Mouse (Mus musculus): Measurements from ENCODE around the gene Sltm.
A peak's percentile ranks its signal among the peaks of the same experiment; 100 is the strongest.
"Not testable (repeated sequence)": the region's sequence is repeated elsewhere in the genome, so short reads cannot be mapped to it uniquely, and the experiment has no call there.

Gene Sltm

DNA sequence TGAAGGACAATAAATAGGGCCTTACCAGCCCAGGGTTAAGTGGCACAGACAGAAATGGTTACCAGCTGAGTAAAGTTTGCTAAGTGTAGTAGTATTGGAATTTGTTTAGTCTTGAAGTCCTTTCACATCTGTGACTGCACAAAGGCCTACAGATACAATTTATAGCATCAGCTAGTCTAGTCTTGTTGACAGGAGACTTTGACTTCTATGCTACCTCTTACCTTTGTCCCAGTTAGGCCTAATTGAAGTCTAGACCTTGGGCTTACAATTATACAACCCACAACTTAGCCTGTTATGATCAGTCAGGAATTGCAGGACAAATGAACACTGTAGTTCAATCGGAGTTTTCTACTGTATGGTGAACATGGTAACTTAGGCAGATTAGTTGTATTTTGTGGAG, 9.0 kb downstream of the Sltm start:
- no peak for DNase-seq (ENCODE audit: low read depth, low spot score)

DNA sequence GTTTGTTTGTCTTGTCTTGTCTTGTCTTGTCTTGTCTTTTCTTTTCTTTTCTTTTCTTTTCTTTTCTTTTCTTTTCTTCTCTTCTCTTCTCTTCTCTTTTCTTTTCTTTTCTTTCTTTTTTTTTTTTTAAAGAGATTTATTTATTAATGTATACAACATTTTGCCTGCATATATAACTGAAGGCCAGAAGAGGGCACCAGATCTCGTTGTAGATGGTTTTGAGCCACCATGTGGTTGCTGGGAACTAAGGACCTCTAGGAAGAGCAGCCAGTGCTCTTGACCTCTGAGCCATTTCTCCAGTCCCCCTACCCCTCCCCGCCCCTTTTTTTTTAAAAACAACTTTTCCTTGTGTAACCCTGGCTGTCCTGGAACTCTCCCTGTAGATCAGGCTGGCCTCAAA, 9.7 kb downstream of the Sltm start:
- DNase-seq (ENCODE audit: low read depth, low spot score) = not testable (repeated sequence)

DNA sequence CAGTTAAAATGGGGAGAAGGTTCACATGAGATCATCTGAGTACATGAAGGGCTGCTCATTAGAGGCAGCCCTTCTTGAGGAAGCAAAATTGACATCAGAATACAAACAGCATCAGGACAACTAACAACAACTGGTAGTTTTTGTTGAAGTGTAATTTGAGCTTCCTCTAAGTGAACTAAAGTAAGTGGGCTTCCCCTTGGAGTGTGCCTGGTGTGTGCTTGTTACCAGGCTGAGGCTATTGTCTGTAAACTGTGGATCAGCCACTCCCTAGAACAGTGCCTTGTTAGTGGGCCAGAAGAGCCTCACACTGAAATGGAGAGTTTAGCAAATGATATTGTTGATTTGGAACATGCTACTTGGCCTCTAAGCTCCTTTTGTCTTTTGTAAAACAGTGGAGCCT, 12.9 kb downstream of the Sltm start:
- DNase-seq (ENCODE audit: low read depth, low spot score) = no peak

DNA sequence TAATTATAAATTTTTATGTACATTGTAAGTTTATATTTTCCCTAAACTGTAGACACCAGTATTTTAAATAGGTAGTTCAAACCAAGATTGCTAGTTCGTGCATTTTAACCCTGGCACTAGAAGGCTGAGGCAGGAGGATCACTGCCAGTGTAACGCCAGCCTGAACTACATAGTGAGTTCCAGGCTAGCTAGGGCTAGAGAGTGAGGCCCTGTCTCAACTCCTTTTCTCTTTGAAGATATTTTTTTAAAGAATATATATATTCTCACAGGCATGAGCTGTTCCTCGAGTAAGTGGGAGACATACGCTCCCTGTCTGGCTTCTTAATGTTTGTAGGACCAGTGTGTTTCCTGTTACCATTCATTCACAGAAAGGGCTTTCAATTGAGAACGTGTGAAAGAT, 14.2 kb downstream of the Sltm start:
- DNase-seq (ENCODE audit: low read depth, low spot score) = no peak

DNA sequence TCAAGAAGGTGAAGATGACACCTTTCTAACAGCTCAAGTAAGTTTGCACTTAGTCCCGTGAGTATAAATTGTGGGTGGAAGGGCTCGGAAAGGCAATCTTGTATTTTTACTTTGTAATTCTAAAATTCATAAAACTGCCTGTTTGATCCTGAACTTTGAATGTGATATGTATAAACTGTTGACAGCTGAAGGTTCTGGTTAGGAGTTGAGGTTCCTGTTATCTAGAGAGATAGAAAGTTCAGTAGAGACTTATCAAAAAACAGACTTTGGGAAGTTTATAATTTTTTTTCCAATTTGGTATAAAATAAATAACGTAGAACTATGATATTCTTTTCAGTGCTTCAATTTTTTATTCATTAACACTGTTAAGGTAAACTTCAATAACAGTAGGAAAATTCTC, 20.3 kb downstream of the Sltm start:
- DNase-seq (ENCODE audit: low read depth, low spot score) = no peak

DNA sequence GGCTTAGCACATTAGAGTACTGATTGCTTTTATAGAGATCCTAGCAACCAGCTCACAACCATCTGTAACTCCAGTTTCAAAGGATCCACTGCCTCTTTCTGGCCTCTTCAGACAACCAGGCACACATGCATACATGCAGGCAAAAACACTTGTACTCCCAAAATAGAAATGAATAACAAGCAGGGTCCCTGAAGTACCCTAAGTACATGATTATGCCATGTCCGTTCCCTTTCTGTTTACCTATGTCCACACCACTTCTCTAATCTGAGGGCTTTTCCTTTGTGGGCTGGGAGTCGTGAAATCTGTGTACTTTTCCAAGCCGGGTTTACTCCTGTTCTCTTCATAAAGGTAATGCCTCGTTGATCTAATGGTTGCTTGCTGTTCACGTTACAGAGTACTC, 25.1 kb downstream of the Sltm start:
- DNase-seq (ENCODE audit: low read depth, low spot score) = no peak

DNA sequence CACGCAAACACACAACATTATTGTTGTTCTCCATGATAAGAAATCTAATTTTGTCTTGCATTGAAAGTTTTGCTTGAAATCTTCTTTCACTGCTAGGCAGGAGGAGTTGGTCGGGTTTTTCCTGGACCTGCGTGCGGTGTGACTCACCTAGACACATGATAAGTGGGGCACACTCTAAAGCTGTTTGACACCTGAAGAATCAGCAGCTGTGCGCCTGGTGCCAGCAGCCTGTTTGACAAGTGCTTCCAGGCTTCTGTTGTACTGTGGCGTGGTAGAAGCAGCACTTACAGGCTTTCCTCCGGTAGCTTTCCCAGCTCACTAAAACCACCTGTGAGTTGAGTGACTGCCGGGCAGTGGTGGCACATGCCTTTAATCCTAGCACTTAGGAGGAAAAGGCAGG, 27.8 kb downstream of the Sltm start:
- DNase-seq (ENCODE audit: low read depth, low spot score) = no peak

DNA sequence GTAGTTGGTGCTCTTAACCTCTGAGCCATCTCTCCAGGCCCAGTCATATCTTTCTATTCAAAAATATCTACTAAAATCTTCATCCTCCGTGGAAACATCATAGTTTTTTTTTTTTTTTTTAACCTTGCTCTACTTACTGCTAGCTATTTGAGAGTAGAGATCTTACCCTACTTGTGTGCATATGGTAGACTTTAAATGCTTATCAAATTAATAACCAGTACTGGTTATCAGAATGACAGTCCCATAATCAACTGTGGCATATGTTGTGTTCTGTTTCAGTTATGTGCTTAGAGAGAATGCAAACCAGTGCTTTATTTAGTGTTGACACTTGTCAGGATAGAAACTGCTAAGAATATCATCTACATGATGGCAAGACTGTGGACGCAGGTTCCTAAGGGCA, 35.6 kb downstream of the Sltm start:
- DNase-seq (ENCODE audit: low read depth, low spot score) = no peak

DNA sequence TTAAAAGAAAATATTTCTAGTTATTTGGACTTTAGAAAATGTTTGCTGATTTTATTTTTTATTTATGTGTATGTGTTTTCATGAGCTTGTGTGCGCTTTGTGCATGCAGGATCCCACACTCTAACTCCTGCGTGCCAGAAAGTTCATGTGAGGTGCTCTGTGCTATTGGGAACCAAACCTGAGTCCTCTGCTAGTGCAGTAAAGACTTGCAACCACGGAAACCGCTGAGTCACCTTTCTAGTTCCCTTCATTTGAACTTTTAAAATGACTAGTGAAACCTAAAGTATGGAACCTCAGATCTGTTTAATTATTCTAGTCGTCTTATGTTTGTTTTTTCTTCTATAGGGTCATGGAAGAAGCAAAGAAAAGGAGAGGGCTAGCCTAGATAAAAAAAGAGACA, 38.4 kb downstream of the Sltm start:
- DNase-seq (ENCODE audit: low read depth, low spot score) = peak; percentile 16

DNA sequence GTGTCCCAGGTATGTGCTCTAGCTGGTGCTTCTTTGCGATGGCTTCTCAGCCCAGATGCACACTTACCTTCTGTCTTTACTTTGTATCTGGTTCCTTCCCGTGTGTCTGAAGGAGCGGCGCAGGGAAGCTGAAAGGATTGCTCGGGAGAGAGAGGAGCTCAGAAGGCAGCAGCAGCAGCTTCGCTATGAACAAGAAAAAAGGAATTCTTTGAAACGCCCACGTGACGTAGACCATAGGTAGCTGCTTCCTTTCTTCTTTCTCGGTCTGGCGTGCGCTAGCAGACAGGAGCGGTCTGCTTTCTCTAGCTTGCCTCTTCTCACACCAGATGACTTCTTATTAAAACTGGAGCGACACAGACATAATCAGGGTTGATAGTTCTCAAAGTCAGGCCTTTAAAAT, 42.1 kb downstream of the Sltm start:
- no peak for DNase-seq (ENCODE audit: low read depth, low spot score)

DNA sequence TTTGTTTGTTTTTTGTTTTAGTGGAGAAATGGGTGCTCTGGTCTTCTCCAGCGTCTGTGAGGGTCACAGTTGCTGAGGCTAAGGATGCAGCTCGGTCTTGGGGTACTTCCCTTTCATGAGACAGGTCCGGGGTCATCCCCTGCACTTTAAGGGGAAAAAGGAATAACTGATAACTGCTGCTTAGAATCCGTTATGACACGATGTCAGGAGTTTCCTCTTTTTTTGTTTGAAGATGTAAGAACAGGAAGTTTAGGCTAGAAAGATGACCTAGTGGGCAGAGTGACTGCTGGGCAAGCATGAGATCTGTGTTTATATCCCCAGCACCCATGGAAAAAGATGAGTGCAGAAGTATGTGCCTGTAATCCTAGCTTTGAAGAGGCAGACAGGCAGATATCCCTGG, 42.6 kb downstream of the Sltm start:
- no peak for DNase-seq (ENCODE audit: low read depth, low spot score)

DNA sequence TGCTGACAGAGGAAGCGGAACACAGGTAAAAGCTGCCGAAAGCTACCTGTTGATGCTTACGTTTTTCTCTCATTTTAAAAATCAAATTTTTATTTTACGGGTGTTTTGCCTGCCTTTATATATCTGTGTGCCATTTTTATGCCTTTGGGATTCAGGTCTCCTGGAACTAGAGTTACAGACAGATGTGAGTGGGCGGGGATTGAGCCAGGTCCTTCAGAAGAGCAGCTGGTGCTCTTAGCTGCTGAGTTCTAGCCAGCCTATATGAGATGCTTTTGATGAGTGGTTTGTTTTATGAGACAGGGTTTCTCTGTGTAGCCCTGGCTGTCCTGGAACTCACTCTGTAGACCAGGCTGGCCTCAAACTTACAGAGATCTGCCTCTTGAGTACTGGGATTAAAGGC, 44.6 kb downstream of the Sltm start:
- no peak for DNase-seq (ENCODE audit: low read depth, low spot score)

DNA sequence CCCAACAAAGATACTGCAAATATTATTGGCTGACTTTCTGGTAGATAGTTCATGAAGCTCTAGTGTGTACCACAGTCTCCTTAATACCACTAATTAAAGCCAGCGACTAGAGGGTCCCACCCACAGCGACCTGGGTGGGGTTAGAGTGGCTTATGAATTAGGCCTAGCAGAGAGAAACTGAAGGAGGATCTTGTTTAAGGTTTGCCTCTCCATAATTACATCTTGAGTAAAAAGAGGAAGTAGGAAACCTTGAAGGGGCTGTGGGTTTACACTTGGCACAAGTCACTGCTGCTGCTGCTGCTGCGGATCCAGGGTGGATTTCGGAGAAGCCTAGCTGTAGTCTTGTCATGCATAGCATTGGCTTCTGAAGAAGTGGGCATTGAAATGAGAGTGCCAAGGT, 48.2 kb downstream of the Sltm start:
- no peak for DNase-seq (ENCODE audit: low read depth, low spot score)

DNA sequence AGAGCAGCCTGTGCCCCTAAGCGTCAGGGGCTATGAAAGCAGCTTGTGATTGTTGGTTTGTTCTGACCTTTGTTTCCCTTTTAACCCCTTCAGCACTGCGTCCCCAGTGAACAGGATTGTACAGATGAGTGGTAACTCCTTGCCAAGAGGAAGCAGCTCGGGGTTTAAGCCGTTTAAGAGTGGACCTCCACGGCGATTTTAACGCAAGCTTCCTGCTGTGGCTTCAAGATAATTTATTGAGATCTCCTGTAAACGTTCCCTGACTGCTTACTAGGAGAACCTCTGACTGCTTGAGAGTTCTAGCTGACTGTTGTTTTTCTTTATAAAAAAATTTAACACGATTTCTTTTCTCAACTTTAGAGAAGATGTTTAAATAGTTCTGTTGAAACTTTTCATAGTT, 48.9 kb downstream of the Sltm start:
- DNase-seq (ENCODE audit: low read depth, low spot score) = no peak

DNA sequence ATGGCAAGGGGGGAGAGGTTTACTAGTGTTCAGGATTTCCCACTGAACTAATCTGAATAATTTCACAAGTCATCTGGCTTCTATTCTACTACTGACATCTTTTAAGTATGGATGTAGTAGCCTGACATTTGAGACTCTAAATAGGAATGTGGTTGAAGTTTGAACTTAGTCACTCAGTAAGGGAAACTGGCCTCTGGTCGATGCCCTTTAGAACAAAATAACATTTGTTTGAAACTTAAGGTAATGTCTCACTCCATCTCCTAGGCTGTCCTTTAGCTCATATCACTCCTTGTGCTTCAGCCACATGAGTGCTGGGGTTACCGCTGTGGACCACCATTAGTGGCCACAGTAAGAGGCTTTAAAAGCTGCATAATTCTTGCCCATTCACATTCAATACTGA, 55.7 kb downstream of the Sltm start:
- DNase-seq (ENCODE audit: low read depth, low spot score) = no peak

DNA sequence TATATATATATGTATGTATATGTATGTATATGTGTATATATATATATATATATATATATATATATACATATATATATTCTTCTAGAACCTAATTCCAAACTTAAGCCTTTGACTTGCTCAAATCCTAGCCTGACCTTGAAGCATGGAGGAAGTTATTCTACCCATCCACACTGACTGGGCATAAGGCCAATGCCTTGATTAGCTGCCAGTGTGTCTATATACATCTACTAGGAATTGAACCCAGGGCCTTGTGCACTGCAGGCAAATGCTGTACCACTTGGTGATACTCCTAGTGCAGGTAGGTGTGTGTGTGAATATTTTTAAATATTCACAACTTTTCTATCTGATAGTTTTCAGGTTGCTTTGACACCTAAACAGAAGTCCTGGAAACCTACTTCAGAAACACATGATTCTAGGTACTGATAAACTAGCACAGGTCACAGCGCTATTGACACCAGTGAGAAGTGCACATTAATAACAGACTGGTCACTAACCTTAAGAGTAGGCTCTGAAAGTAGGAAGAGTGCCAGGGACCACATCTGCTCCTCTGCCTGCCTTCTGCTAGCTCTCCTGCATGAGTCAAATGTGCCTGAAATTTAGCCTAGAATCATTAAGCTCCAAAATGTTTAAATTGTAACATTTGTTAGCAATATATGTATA, 59.8 kb downstream of the Sltm start:
- peak; percentile 10 for DNase-seq (ENCODE audit: low read depth, low spot score)

DNA sequence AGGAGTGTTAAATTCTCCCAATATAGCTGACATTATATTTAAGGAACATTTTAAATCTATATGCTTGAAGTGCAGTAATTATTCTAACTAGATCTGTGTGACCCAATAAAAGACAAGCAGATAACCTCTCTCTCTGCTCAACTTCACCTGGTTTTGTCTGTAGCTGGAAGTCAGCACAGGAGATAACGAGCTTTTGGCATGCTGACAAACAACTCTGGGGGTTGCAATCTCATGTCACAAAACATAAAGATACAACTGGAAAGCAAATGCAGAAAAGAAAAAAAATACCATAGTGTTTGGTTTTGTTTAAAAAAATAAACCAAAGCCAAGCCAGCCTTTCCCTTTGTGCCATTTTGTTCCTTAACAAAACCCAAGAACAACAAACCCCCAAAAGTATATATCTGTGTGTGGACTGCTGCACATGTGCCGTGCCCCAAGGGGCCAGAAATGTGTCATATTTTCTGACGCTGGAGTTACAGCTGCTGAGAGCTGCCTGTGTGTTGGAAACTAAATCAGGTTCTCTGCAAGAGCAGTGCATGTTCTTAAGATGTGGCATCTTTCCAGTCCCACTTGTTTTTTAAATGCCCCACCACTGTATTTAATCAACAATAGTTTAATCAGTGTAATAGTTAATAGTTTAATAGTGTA, 68.6 kb downstream of the Sltm start:
- peak; percentile 15 for DNase-seq (ENCODE audit: low read depth, low spot score)

DNA sequence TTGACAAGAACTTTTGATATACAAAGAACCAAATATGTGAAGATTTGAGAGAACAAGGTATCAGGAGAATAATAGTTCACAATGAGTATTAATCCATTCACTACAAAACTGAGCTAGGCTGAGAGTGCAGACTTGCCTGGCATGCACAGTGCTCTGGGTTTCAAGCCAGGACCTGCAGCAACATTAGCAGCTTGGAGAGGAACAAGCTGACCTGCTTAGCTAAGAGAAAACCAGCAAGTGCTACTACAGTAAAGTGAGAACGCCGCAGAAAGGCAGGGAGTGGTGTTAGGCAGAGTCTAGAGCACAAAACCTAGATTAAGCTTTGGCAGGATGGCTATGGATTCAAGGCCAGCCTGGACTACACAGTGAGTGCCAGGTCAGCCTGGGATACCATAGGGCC, 87.2 kb downstream of the Sltm start:
- no peak for DNase-seq (ENCODE audit: low read depth, low spot score)

DNA sequence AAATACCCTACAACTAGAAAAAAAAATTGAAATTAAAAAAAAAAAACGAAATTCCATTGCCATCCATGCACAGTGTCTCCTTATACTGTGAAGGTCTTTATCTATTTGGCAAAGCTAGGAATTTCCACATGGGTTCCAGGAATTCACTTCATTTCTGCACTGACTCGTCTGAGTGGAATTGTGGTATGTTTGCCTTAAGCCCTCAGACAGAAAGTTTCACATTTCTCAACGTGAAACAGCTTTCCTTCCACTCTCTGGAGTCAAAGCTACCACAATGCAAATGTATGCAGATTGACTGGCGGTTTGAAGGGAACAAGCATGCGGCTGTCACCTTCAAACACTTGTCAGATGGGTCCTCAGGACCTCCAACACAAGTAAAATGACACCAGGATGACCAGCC, 89.1 kb downstream of the Sltm start:
- peak; percentile 67 for DNase-seq (ENCODE audit: low read depth, low spot score)

DNA sequence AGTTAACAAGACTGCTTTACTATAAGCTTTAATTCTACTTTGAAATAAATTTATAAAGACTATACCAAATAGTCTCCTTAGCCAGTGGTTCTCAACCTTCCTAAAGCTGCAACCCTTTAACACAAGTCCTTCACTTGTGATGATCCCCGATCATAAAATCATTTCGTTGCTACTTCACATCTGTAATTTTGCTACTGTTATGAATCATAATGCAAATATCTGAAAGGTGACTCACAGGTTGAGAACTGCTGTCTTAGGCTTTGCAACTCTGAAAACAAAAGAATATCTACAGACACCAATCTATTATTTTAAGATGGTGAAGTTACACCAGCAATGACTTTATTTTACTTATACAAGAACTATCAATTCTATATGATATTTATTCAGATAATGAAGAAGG, 94.2 kb downstream of the Sltm start:
- DNase-seq (ENCODE audit: low read depth, low spot score) = peak; percentile 64
